Mouse (Mus musculus) hindbrain, embryonic 11.5 days (tissue): ENCODE measurements around the gene Nek6. TPM values are rescaled to one million over a fixed set of nuclear protein-coding genes. Genes with fewer than 3 reads are reported as not detected.

Source experiments
- ATAC-seq: fragments of 200-750 bp; cut with Nextera tagmentation; 2 replicates; pipeline ENCODE4 v1.8.0; 2017; ENCODE audit warnings: mild to moderate bottlenecking, moderate TSS enrichment, moderate library complexity; ENCODE audit not compliant: low FRiP score
- DNase-seq: peaks from one replicate; pipeline ENCODE4 v3.0.0-alpha.2; 2015; ENCODE audit warnings: low spot score
- H3K27ac ChIP-seq: fragments of 300-500 bp; sonication (generic); 2 replicates; pipeline ENCODE4 v1.5.1; 2014; ENCODE audit warnings: mild to moderate bottlenecking, low read depth, low read length
- H3K27me3 ChIP-seq: fragments of 300-500 bp; sonication (generic); 2 replicates; pipeline ENCODE4 v1.6.1; 2014; ENCODE audit warnings: mild to moderate bottlenecking, low read length, moderate library complexity, mixed read lengths; ENCODE audit not compliant: control insufficient read depth, insufficient read depth
- H3K36me3 ChIP-seq: fragments of 300-500 bp; sonication (generic); 2 replicates; pipeline ENCODE4 v1.6.1; 2014; ENCODE audit warnings: mild to moderate bottlenecking, low read length, moderate library complexity, mixed read lengths; ENCODE audit not compliant: control insufficient read depth, insufficient read depth
- H3K4me1 ChIP-seq: fragments of 300-500 bp; sonication (generic); replicated peaks from 2 replicates; pipeline ENCODE4 v1.6.1; 2014; ENCODE audit warnings: low read length, mixed read lengths; ENCODE audit not compliant: control insufficient read depth, insufficient read depth
- H3K4me2 ChIP-seq: fragments of 300-500 bp; sonication (generic); replicated peaks from 2 replicates; pipeline ENCODE4 v1.6.1; 2014; ENCODE audit warnings: mild to moderate bottlenecking, low read depth, low read length
- H3K4me3 ChIP-seq: fragments of 300-500 bp; sonication (generic); 2 replicates; pipeline ENCODE4 v1.5.1; 2014; ENCODE audit warnings: low read depth, low read length
- H3K9ac ChIP-seq: fragments of 300-500 bp; sonication (generic); 2 replicates; pipeline ENCODE4 v1.6.1; 2014; ENCODE audit warnings: low read depth, low read length
- H3K9me3 ChIP-seq: fragments of 300-500 bp; sonication (generic); 2 replicates; pipeline ENCODE4 v1.6.1; 2016; ENCODE audit warnings: low read length; ENCODE audit not compliant: control insufficient read depth
- WGBS: fragments of 180-500 bp; shearing (Covaris S2); extraction: QIAGEN DNeasy Blood & Tissue Kit; methylation state at CpG from one replicate; pipeline ENCODE4 v1.1.7; 2014; 5-methylcytosine and 5-hydroxymethylcytosine counted together
- polyA plus RNA-seq: library from polyadenylated mRNA; unstranded; fragments of >200 nt; fragmentation: Nextera tagmentation; extraction: Ambion mirVana; gene quantifications from 2 replicates; pipeline ENCODE4 v1.2.1, GENCODE M21; 2014

The Nek6 gene
- polyA plus RNA-seq, 1 experiment from 2014 or later: 87.8 TPM

DNA sequence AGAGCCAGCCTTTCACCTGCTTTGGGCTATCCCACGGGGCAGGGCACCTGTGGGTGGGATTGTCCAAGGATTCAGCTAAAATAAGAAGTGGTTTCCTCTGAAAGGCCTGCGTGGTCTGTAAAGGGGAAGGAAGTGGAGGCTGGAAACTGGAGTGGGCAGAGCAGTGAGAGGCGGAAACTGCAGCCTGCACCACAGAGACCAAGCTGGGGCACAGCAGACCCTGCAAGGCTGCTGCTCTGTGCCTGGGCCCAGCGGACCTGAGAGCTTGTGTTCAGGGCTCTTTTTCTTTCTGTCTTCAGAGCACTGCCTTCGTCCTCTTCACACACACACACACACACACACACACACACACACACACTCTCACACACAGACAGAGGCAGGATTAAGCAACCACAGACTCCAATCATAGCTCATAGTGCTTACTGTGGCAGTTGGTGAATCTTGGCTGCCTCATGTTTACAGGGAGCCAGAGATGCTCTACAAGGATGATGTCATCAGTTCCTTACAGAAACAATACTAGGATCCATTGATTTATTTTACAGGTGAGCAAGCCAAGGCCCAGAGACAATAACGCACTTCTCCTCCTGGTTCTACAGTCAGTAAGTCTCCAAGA is 30.2 kb upstream of the Nek6 start:
- ATAC-seq (no peak), DNase-seq (no peak)
- no peaks in the 10 kb centered on the region for H3K9me3 ChIP-seq
- no peaks in the 10 kb centered on the region for H3K4me1 ChIP-seq
- WGBS: 73% methylated on average over 6 of the region's 6 CpGs
- no peak overlapping the region for H3K27ac ChIP-seq
- no peak overlapping the region for H3K4me3 ChIP-seq
- no peaks in the 10 kb centered on the region for H3K27me3 ChIP-seq
- H3K36me3 ChIP-seq: no peaks in the 10 kb centered on the region
- no peak overlapping the region for H3K4me2 ChIP-seq
- no peak overlapping the region for H3K9ac ChIP-seq

DNA sequence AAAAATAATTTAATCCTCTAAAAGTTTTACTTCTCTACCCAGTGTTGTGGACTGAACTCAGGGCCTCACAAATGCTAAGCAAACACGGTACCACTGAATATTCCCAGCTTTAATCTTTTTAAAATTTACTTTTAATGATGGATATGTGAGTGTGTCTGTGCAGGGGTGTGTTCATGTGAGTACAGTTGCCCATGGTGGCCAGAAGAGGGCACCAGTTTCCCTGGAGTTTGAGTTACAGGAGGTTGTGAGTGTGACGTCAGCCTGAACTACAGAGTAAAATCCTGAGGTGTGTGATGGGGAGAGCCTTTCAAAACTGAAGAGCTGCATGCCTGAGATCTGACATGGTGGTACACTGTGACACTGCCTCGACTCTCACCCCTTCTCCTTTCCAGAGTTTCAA is 29.3 kb upstream of the Nek6 start:
- Histone ChIP-seq H3K4me3 (no peak overlapping the region), H3K27me3 (no peaks in the 10 kb centered on the region), H3K9me3 (no peaks in the 10 kb centered on the region), H3K4me1 (no peaks in the 10 kb centered on the region), H3K4me2 (no peak overlapping the region), H3K9ac (no peak overlapping the region), H3K36me3 (no peaks in the 10 kb centered on the region), H3K27ac (no peak overlapping the region)
- ATAC-seq: no peak
- no peak for DNase-seq
- 83% methylated on average over 3 of the region's 3 CpGs for WGBS

GRCm38 (mm10) chr2:38483058-38483704 is 28.3 kb upstream of the Nek6 start:
- DNase-seq: no peak
- Histone ChIP-seq H3K4me3 (no peak overlapping the region), H3K36me3 (no peaks in the 10 kb centered on the region), H3K9ac (no peak overlapping the region), H3K4me2 (no peak overlapping the region), H3K4me1 (no peaks in the 10 kb centered on the region), H3K27me3 (no peaks in the 10 kb centered on the region), H3K9me3 (no peaks in the 10 kb centered on the region), H3K27ac (no peak overlapping the region)
- no peak for ATAC-seq
- WGBS: 85% methylated on average over 7 of the region's 7 CpGs

- no peak overlapping the region for H3K4me3 ChIP-seq
- no peaks in the 10 kb centered on the region for H3K9me3 ChIP-seq
- H3K4me1 ChIP-seq: no peaks in the 10 kb centered on the region
- ATAC-seq (no peak), DNase-seq (no peak)
- 78% methylated on average over 11 of the region's 11 CpGs for WGBS
- H3K9ac ChIP-seq: no peak overlapping the region
- no peaks in the 10 kb centered on the region for H3K27me3 ChIP-seq
- no peaks in the 10 kb centered on the region for H3K36me3 ChIP-seq
- H3K27ac ChIP-seq: no peak overlapping the region
- H3K4me2 ChIP-seq: no peak overlapping the region
These were observed 26.9 kb upstream of the Nek6 start for GRCm38 (mm10) chr2:38484556-38484955.

DNA sequence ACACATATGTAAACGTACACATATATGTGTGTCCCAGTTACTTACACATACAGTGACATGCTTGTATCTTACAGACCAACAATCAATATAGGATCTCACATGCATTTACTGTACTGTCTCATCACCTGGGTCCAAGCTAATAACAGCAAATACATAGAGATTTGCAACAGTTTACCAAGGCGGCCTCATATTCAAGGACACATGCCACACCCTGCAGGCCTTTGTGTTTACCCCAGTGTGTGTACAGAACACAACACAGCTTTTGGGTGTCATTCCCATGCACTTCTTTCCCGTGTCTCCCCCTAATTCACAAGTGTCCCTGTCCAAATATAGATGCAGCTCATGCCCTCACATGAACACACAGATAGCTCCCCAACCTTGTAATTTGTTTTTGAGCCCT is 26.0 kb upstream of the Nek6 start:
- 80% methylated on average over 3 of the region's 3 CpGs for WGBS
- ATAC-seq: no peak
- no peaks in the 10 kb centered on the region for H3K27me3 ChIP-seq
- no peaks in the 10 kb centered on the region for H3K9me3 ChIP-seq
- no peak for DNase-seq
- no peak overlapping the region for H3K4me2 ChIP-seq
- H3K27ac ChIP-seq: no peak overlapping the region
- no peak overlapping the region for H3K9ac ChIP-seq
- H3K4me3 ChIP-seq: no peak overlapping the region
- H3K36me3 ChIP-seq: no peaks in the 10 kb centered on the region
- H3K4me1 ChIP-seq: no peaks in the 10 kb centered on the region

DNA sequence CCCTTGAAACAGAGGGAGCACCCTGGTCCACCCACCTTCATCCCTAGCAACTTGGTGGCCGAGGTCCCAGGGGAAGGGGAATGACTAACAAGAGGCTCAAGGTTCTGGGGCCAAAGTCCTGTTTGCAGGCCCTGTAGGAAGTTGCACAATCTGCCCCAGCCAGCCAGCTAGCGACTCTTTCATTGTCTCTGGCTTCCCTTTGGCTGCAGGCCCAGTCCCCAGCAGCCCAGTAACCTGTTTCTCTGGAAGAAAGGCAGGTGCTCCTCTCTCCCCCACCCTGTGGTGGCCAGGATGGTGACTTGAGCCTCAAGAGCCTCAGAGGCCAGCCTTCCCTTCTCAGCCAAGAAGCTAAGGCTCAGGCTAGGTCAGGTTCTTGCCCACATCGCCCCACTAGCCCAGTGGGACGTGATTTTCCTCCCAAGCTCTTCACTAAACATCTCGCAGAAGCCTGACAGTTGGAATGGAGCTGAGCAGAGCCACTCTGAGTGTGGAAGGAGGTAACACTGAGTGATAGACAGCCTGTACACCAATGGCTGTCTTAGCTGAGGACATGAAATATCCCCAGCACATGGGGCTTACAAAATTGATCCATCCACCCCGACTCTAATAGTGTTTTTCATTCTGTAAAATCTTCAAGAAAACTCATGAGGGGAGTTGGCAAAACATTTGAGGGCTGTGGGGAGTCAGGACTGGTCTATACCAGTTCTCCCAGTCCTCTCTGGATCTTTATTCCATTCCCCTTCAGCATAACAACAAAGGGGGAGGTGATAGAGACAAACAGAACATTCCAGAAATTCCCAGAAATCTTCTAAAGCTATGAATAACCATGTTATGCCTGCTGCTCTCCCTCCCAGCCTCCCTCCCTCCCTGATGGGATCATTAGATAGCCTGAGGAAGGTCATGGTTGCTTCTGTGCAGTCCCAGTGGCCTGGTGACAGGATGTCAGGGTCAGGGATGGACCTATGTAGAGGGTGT is 25.2 kb upstream of the Nek6 start:
- Histone ChIP-seq H3K4me1 (no peaks in the 10 kb centered on the region), H3K4me2 (no peak overlapping the region), H3K9ac (no peak overlapping the region), H3K9me3 (no peaks in the 10 kb centered on the region), H3K27ac (no peak overlapping the region), H3K36me3 (no peaks in the 10 kb centered on the region), H3K27me3 (no peaks in the 10 kb centered on the region), H3K4me3 (no peak overlapping the region)
- DNase-seq (no peak), ATAC-seq (no peak)
- WGBS: 77% methylated on average over 6 of the region's 6 CpGs

GRCm38 (mm10) chr2:38497594-38497993 is 13.8 kb upstream of the Nek6 start:
- Histone ChIP-seq H3K36me3 (no peaks in the 10 kb centered on the region), H3K4me1 (no peaks in the 10 kb centered on the region), H3K27me3 (no peaks in the 10 kb centered on the region), H3K4me2 (no peak overlapping the region), H3K9me3 (no peaks in the 10 kb centered on the region), H3K4me3 (no peak overlapping the region), H3K27ac (no peak overlapping the region), H3K9ac (no peak overlapping the region)
- DNase-seq (no peak), ATAC-seq (no peak)

DNA sequence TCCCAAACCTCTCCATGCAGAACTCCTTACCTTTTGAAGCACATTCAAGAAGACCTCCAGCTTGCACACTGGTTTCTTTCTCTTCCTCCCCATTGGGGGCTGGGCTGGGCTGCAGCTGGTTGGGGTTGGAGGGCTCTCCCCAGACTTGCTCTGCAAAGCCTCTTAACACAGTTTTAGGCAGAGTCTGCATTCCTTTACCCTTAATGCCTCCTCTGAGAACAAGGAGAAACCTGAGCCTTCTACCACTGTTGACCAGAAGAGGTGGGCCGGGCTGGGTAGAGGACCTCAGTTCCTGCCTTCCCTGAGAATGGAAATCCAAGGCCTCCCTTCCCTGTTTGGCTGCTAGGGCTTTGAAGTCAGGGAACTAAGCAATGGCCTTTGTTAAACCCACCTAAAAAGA is 9.8 kb upstream of the Nek6 start:
- no peak overlapping the region for H3K9ac ChIP-seq
- no peaks in the 10 kb centered on the region for H3K27me3 ChIP-seq
- ATAC-seq (no peak), DNase-seq (no peak)
- H3K36me3 ChIP-seq: no peaks in the 10 kb centered on the region
- H3K4me2 ChIP-seq: no peak overlapping the region
- no peaks in the 10 kb centered on the region for H3K9me3 ChIP-seq
- H3K27ac ChIP-seq: no peak overlapping the region
- H3K4me3 ChIP-seq: no peak overlapping the region
- 41% methylated on average over 1 of the region's 1 CpGs for WGBS
- H3K4me1 ChIP-seq: no peaks in the 10 kb centered on the region
